Mouse (Mus musculus) left cerebral cortex, postnatal 14 days (tissue): Measurements from ENCODE around the gene Idh1. TPM values are rescaled to one million over a fixed set of nuclear protein-coding genes. Genes with fewer than 3 reads are reported as not detected.

Experiments used
- DNase-seq, 2 experiments: peaks; one replicate each; pipeline ENCODE4 v3.0.0; 2021 to 2022; ENCODE audit warnings: low spot score in 2 of 2, mixed read lengths in 1 of 2
- intact Hi-C: fragments of 180-260 bp; cut with DNase I; formaldehyde crosslinking; loops from one replicate; pipeline ENCODE4 v1.15.1; 2025
- total RNA-seq, 2 experiments: library from RNA; stranded (reverse); gene quantifications; 2 replicates each; pipeline ENCODE4 v1.2.3; 2021

Idh1 gene
- total RNA-seq, 2 experiments from 2014 or later, result 52.8 to 67.6 TPM

GRCm38 (mm10) chr1:65178126-65178901 lies 8.0 kb downstream of the Idh1 start:
- peak; percentile 91 to 94 for DNase-seq
- intact Hi-C loops, result loop anchor here (5.0 kb wide), 1 partner anchor 131 kb away; no protein-coding TSS in a partner anchor

GRCm38 (mm10) chr1:65177452-65177851 lies 8.8 kb downstream of the Idh1 start:
- no peak for DNase-seq
- intact Hi-C loops, result loop anchor here (1.0 to 5.0 kb wide), 2 partner anchors 65 to 130 kb away; no protein-coding TSS in a partner anchor

- DNase-seq, result no peak
- intact Hi-C loops, result loop anchor here (1.0 to 5.0 kb wide), 2 partner anchors 65 to 130 kb away; no protein-coding TSS in a partner anchor
Measured at GRCm38 (mm10) chr1:65176912-65177311, 9.4 kb downstream of the Idh1 start.

- intact Hi-C loops, result loop anchor here (5.0 kb wide), 1 partner anchor 129 kb away; no protein-coding TSS in a partner anchor
- DNase-seq, result no peak
Measured at GRCm38 (mm10) chr1:65176171-65176570, 10.1 kb downstream of the Idh1 start.

GRCm38 (mm10) chr1:65173716-65174115 lies 12.6 kb downstream of the Idh1 start:
- intact Hi-C loops, result no loop called here
- DNase-seq, result no peak

- no peak for DNase-seq
- intact Hi-C loops, result no loop called here
Measured at GRCm38 (mm10) chr1:65171579-65171978, 14.7 kb downstream of the Idh1 start.

- DNase-seq, result no peak
- intact Hi-C loops, result no loop called here
Measured at GRCm38 (mm10) chr1:65169947-65170346, 16.4 kb downstream of the Idh1 start.

GRCm38 (mm10) chr1:65169536-65169935 lies 16.8 kb downstream of the Idh1 start:
- no peak for DNase-seq
- intact Hi-C loops, result no loop called here

- intact Hi-C loops, result no loop called here
- no peak for DNase-seq
Measured at GRCm38 (mm10) chr1:65167496-65167895, 18.8 kb downstream of the Idh1 start.

GRCm38 (mm10) chr1:65162210-65162609 lies 24.1 kb downstream of the Idh1 start:
- intact Hi-C loops, result loop anchor here (5.0 kb wide), 1 partner anchor 50 kb away; no protein-coding TSS in a partner anchor
- peak; percentile 31 to 33 for DNase-seq

- DNase-seq, result no peak
- intact Hi-C loops, result no loop called here
Measured at GRCm38 (mm10) chr1:65156111-65156510, 30.2 kb downstream of the Idh1 start.

GRCm38 (mm10) chr1:65154814-65155213 lies 31.5 kb downstream of the Idh1 start:
- intact Hi-C loops, result no loop called here
- no peak for DNase-seq

- no peak for DNase-seq
- intact Hi-C loops, result no loop called here
Measured at GRCm38 (mm10) chr1:65147971-65148370, 38.3 kb downstream of the Idh1 start.

- DNase-seq, result no peak
- intact Hi-C loops, result no loop called here
Measured at GRCm38 (mm10) chr1:65147326-65147725, 39.0 kb downstream of the Idh1 start.

- intact Hi-C loops, result no loop called here
Measured at GRCm38 (mm10) chr1:65146601-65147000, 39.7 kb downstream of the Idh1 start.

GRCm38 (mm10) chr1:65144783-65145182 lies 41.5 kb downstream of the Idh1 start:
- intact Hi-C loops, result no loop called here
- DNase-seq, result no peak

More at GRCm38 (mm10) chr1:65146601-65147000, 39.7 kb downstream of the Idh1 start:
- DNase-seq, result no peak

- no peak for DNase-seq
- intact Hi-C loops, result no loop called here
Measured at GRCm38 (mm10) chr1:65137560-65137959, 48.7 kb downstream of the Idh1 start.

GRCm38 (mm10) chr1:65132833-65133232 lies 53.5 kb downstream of the Idh1 start:
- DNase-seq, result no peak
- intact Hi-C loops, result no loop called here

- intact Hi-C loops, result no loop called here
- no peak for DNase-seq
Measured at GRCm38 (mm10) chr1:65131671-65132070, 54.6 kb downstream of the Idh1 start.

- no peak for DNase-seq
- intact Hi-C loops, result no loop called here
Measured at GRCm38 (mm10) chr1:65130226-65130625, 56.1 kb downstream of the Idh1 start.

GRCm38 (mm10) chr1:65129634-65130180 lies 56.6 kb downstream of the Idh1 start:
- intact Hi-C loops, result no loop called here
- peak; percentile 12 to 42 for DNase-seq
